ENCODE assay signal across 11 mouse cellular contexts in genomic region chr8:98811922-98812321, GRCm38 (mm10).
DNase-seq lines count a peak whose midpoint lies in the region.
"Had no signal": no experiment of that assay in that cellular context is flagged by ENCODE, and none has a peak within 500 bp of the region (broad histone marks: within the 10 kb centered on the region; RNA-seq: fewer than 3 reads in every experiment).

No protein-coding gene starts in this region.

- peak; percentile 3 to 15 for DNase-seq in left cerebral cortex, postnatal 10 days (ENCODE audit: extremely low spot score in 1 of 2, low spot score in 2 of 2)
- DNase-seq in left cerebral cortex, adult 8-10 months (ENCODE audit: low spot score in 2 of 2), result no peak
- peak; percentile 13 for DNase-seq in right cerebral cortex, postnatal 14 days
- no peak for DNase-seq in right cerebral cortex, postnatal 25 days
- peak; percentile 60 for DNase-seq in cerebellum, adult 8-10 months
- DNase-seq in gastrocnemius, adult 18-20 months (ENCODE audit: low spot score), result no peak
- no peak for DNase-seq in heart, postnatal 10 days
- DNase-seq: adrenal gland, adult 2 months; kidney, postnatal 36 days; lung, adult 18-20 months; thymus, postnatal 36 days had no signal

- intact Hi-C loops in left cerebral cortex, postnatal 10 days (cut with DNase I), result no loop called here
- intact Hi-C loops in heart, postnatal 10 days (cut with DNase I), result no loop called here

Comparison
In these comparisons a context has a peak if more than half of its experiments do, and no peak if none do; other contexts are left out.
1. DNase-seq: peak in left cerebral cortex, postnatal 10 days (2 of 2), right cerebral cortex, postnatal 14 days (single experiment) and cerebellum, adult 8-10 months (single experiment); none in left cerebral cortex, adult 8-10 months (0 of 2), right cerebral cortex, postnatal 25 days (single experiment), gastrocnemius, adult 18-20 months (single experiment) and heart, postnatal 10 days (0 of 2).